Mouse (Mus musculus) CH12.LX (cell line): ENCODE measurements at regions not wholly inside any gene's neighbourhood (a gene's known extent, or its start where the extent isn't known, plus 50 kb on each side); places are given as distances from the start of the nearest gene placed in this dataset.

Source experiments
- DNase-seq: peaks from one replicate; pipeline ENCODE4 v3.0.0-alpha.2; 2013; ENCODE audit errors: extremely low read depth
- H3K27ac ChIP-seq: 2 replicates; pipeline ENCODE4 v1.5.1; 2012; ENCODE audit warnings: low read depth, mild to moderate bottlenecking, control low read depth, moderate library complexity; ENCODE audit not compliant: insufficient read depth
- H3K27me3 ChIP-seq: replicated peaks from 2 replicates; pipeline ENCODE3; 2012; ENCODE audit warnings: inconsistent platforms
- H3K36me3 ChIP-seq, 2 experiments: replicated peaks in 1 of 2; 2 replicates each; pipeline versions ENCODE3 to v1.6.1; 2012; ENCODE audit warnings: inconsistent platforms in 1 of 2, low read length in 1 of 2, mild to moderate bottlenecking in 1 of 2, mixed read lengths in 1 of 2, moderate library complexity in 1 of 2; ENCODE audit not compliant: control insufficient read depth in 1 of 2, insufficient read depth in 1 of 2
- H3K4me1 ChIP-seq, 2 experiments: 2 replicates each; pipeline ENCODE4 v1.6.1; 2012; ENCODE audit warnings: inconsistent platforms in 1 of 2, moderate library complexity in 1 of 2; ENCODE audit not compliant: insufficient read depth in 2 of 2, control insufficient read depth in 1 of 2
- H3K4me2 ChIP-seq: 2 replicates; pipeline ENCODE4 v1.6.1; 2012; ENCODE audit warnings: low read depth, mild to moderate bottlenecking, control low read depth; ENCODE audit not compliant: poor library complexity, insufficient read depth, severe bottlenecking
- H3K4me3 ChIP-seq, 3 experiments: fragments of 150-350 bp in 1 of 3; sonication (generic) in 1 of 3; replicated peaks in 1 of 3; 2 replicates each; pipeline versions ENCODE3 to v1.5.1; 2011 to 2012; ENCODE audit warnings: low read depth in 2 of 3, low read length in 2 of 3, mild to moderate bottlenecking in 2 of 3, moderate library complexity in 2 of 3, control low read depth in 1 of 3, improper control_type of control experiment in 1 of 3, inconsistent platforms in 1 of 3, mixed read lengths in 1 of 3; ENCODE audit not compliant: poor library complexity in 1 of 3
- H3K79me2 ChIP-seq: replicated peaks from 2 replicates; pipeline ENCODE4 v1.6.1; 2012; ENCODE audit warnings: mild to moderate bottlenecking, moderate library complexity; ENCODE audit not compliant: control insufficient read depth, poor library complexity, insufficient read depth, severe bottlenecking; ENCODE audit errors: extremely low read depth
- H3K9ac ChIP-seq: 2 replicates; pipeline ENCODE4 v1.6.1; 2012; ENCODE audit warnings: low read depth, mild to moderate bottlenecking, control low read depth, moderate library complexity; ENCODE audit not compliant: insufficient read depth
- H3K9me3 ChIP-seq: replicated peaks from 2 replicates; pipeline ENCODE3; 2012; ENCODE audit warnings: low read length, inconsistent platforms, mixed read lengths
- BHLHE40 ChIP-seq: IDR thresholded peaks from 2 replicates; pipeline ENCODE4 v1.6.1; 2011; ENCODE audit warnings: mild to moderate bottlenecking, low read depth, low read length, improper control_type of control experiment
- CHD1 ChIP-seq: IDR thresholded peaks from 2 replicates; pipeline ENCODE4 v1.6.1; 2012; ENCODE audit warnings: low read depth, low read length, improper control_type of control experiment, inconsistent platforms
- CTCF ChIP-seq, 2 experiments: IDR thresholded peaks in 1 of 2; conservative IDR thresholded peaks in 1 of 2; 2 replicates each; pipeline ENCODE4 v1.5.1; 2011 to 2012; ENCODE audit warnings: low read depth in 2 of 2, low read length in 2 of 2, improper control_type of control experiment in 1 of 2, inconsistent platforms in 1 of 2, mild to moderate bottlenecking in 1 of 2, moderate library complexity in 1 of 2
- EP300 ChIP-seq: IDR thresholded peaks from 2 replicates; pipeline ENCODE4 v1.6.1; 2011; ENCODE audit warnings: low read length, improper control_type of control experiment
- GABPA ChIP-seq: IDR thresholded peaks from 2 replicates; pipeline ENCODE4 v1.6.1; 2012; ENCODE audit warnings: low read depth, low read length, improper control_type of control experiment, inconsistent platforms; ENCODE audit not compliant: insufficient replicate concordance
- IRF4 ChIP-seq: IDR thresholded peaks from 2 replicates; pipeline ENCODE4 v1.6.1; 2014; ENCODE audit warnings: low read depth, mild to moderate bottlenecking, inconsistent platforms, low read length, improper control_type of control experiment
- JUN ChIP-seq: IDR thresholded peaks from 2 replicates; pipeline ENCODE4 v1.6.1; 2011; ENCODE audit warnings: low read depth, mild to moderate bottlenecking, low read length, improper control_type of control experiment, moderate library complexity; ENCODE audit not compliant: insufficient read depth
- KAT2A ChIP-seq: IDR thresholded peaks from 2 replicates; pipeline ENCODE4 v1.6.1; 2012; ENCODE audit warnings: low read length, improper control_type of control experiment, inconsistent platforms; ENCODE audit not compliant: insufficient replicate concordance
- MEF2A ChIP-seq: IDR thresholded peaks from 2 replicates; pipeline ENCODE4 v1.6.1; 2014; ENCODE audit warnings: low read depth, mild to moderate bottlenecking, inconsistent platforms, low read length, improper control_type of control experiment, borderline replicate concordance
- PAX5 ChIP-seq: IDR thresholded peaks from 2 replicates; pipeline ENCODE4 v1.6.1; 2012; ENCODE audit warnings: low read length, inconsistent platforms, mixed read lengths
- RAD21 ChIP-seq: IDR thresholded peaks from 2 replicates; pipeline ENCODE4 v1.6.1; 2011; ENCODE audit warnings: low read depth, mild to moderate bottlenecking, low read length, improper control_type of control experiment, moderate library complexity
- RCOR1 ChIP-seq: conservative IDR thresholded peaks from 2 replicates; pipeline ENCODE4 v1.6.1; 2012; ENCODE audit warnings: low read depth, mild to moderate bottlenecking, inconsistent platforms, low read length, improper control_type of control experiment
- SIN3A ChIP-seq: IDR thresholded peaks from 2 replicates; pipeline ENCODE4 v1.6.1; 2012; ENCODE audit warnings: low read length, improper control_type of control experiment, inconsistent platforms
- TCF12 ChIP-seq: IDR thresholded peaks from 2 replicates; pipeline ENCODE4 v1.6.1; 2014; ENCODE audit warnings: low read depth, mild to moderate bottlenecking, inconsistent platforms, low read length, improper control_type of control experiment
- UBTF ChIP-seq: IDR thresholded peaks from 2 replicates; pipeline ENCODE4 v1.6.1; 2012; ENCODE audit warnings: low read depth, mild to moderate bottlenecking, inconsistent platforms, low read length, improper control_type of control experiment, moderate library complexity
- ZC3H11A ChIP-seq: IDR thresholded peaks from 2 replicates; pipeline ENCODE4 v1.6.1; 2012; ENCODE audit warnings: low read depth, mild to moderate bottlenecking, inconsistent platforms, low read length, improper control_type of control experiment
- ZMIZ1 ChIP-seq: IDR thresholded peaks from 2 replicates; pipeline ENCODE4 v1.6.1; 2012; ENCODE audit warnings: low read depth, mild to moderate bottlenecking, inconsistent platforms, low read length, improper control_type of control experiment
- ZNF384 ChIP-seq: IDR thresholded peaks from 2 replicates; pipeline ENCODE4 v1.6.1; 2012; ENCODE audit warnings: low read depth, low read length, improper control_type of control experiment, inconsistent platforms
- dilution Hi-C: fragments of 300-500 bp; cut with MboI; formaldehyde crosslinking; loops from 2 replicates; pipeline ENCODE4 v1.14.3; 2020; ENCODE audit warnings: low sequenced_read_pairs; ENCODE audit not compliant: extremely low pct_unique_long_range_greater_than_20kb, extremely low pct_ligation_motif_present
- in situ Hi-C: fragments of 300-500 bp; cut with MboI; formaldehyde crosslinking; loops from 3 replicates; pipeline ENCODE4 v1.14.3; 2019; ENCODE audit warnings: low sequenced_read_pairs, low pct_ligation_motif_present, low pct_unique_long_range_greater_than_20kb, mixed read lengths

GRCm38 (mm10) chr14:12938638-12939293 is 115.9 kb upstream of the Cadps start:
- Histone ChIP-seq H3K4me2 (no peak overlapping the region), H3K27ac (no peak overlapping the region), H3K9me3 (no peaks in the 10 kb centered on the region), H3K9ac (no peak overlapping the region), H3K79me2 (no peaks in the 10 kb centered on the region), H3K36me3 (no peaks in the 10 kb centered on the region), H3K4me1 (peaks cover 6 to 24% of the 10 kb centered on the region in 2 experiments), H3K4me3 (no peak overlapping the region), H3K27me3 (no peaks in the 10 kb centered on the region)
- in situ Hi-C loops (no loop called here), dilution Hi-C loops (no loop called here)
- DNase-seq, result no peak
- TF ChIP-seq RCOR1 (no peak), CTCF (conservative IDR thresholded peaks at IDR 0.05 in 1 of 2, IDR thresholded peaks at IDR 0.05 in 1 of 2; ENCODE audit: low read depth in 2 of 2, low read length in 2 of 2) (no peak), BHLHE40 (no peak), ZMIZ1 (no peak), ZNF384 (peak; percentile 95), UBTF (no peak), EP300 (peak; percentile 84), IRF4 (peak; percentile 87)

GRCm38 (mm10) chr14:12936343-12936742 is 113.5 kb upstream of the Cadps start:
- Histone ChIP-seq H3K9me3 (no peaks in the 10 kb centered on the region), H3K27ac (no peak overlapping the region), H3K79me2 (no peaks in the 10 kb centered on the region), H3K4me1 (peaks cover 6 to 23% of the 10 kb centered on the region in 2 experiments), H3K9ac (no peak overlapping the region), H3K27me3 (no peaks in the 10 kb centered on the region), H3K4me2 (no peak overlapping the region), H3K36me3 (no peaks in the 10 kb centered on the region), H3K4me3 (no peak overlapping the region)
- in situ Hi-C loops, result no loop called here
- no peak for DNase-seq
- dilution Hi-C loops, result no loop called here
- TF ChIP-seq CHD1 (no peak), ZC3H11A (no peak), MEF2A (no peak), PAX5 (no peak), CTCF (conservative IDR thresholded peaks at IDR 0.05 in 1 of 2, IDR thresholded peaks at IDR 0.05 in 1 of 2; ENCODE audit: low read depth in 2 of 2, low read length in 2 of 2) (no peak)

GRCm38 (mm10) chr14:12931668-12932384 is 108.9 kb upstream of the Cadps start:
- dilution Hi-C loops, result no loop called here
- H3K9ac ChIP-seq, result no peak overlapping the region
- no peaks in the 10 kb centered on the region for H3K79me2 ChIP-seq
- in situ Hi-C loops, result no loop called here
- H3K27ac ChIP-seq, result no peak overlapping the region
- no peaks in the 10 kb centered on the region for H3K36me3 ChIP-seq
- no peak overlapping the region for H3K4me3 ChIP-seq
- H3K9me3 ChIP-seq, result no peaks in the 10 kb centered on the region
- no peak for TF ChIP-seq RCOR1
- no peak for TF ChIP-seq JUN
- no peak for TF ChIP-seq RAD21
- no peak for TF ChIP-seq KAT2A
- no peak for TF ChIP-seq GABPA
- no peak for TF ChIP-seq SIN3A
- no peak for TF ChIP-seq ZNF384
- TF ChIP-seq TCF12, result no peak
- no peaks in the 10 kb centered on the region for H3K27me3 ChIP-seq
- H3K4me2 ChIP-seq, result no peak overlapping the region
- no peaks in the 10 kb centered on the region for H3K4me1 ChIP-seq
- no peak for DNase-seq
